Mouse (Mus musculus) spleen, embryonic (tissue): ENCODE measurements around the gene Zfp800.

Source experiments
- CTCF ChIA-PET: fragments of 350-600 bp; sonication (Branson Sonifier 250); formaldehyde crosslinking; loops from one replicate; lab custom pipeline; 2022; lab: Charles Lee

Zfp800 gene

DNA sequence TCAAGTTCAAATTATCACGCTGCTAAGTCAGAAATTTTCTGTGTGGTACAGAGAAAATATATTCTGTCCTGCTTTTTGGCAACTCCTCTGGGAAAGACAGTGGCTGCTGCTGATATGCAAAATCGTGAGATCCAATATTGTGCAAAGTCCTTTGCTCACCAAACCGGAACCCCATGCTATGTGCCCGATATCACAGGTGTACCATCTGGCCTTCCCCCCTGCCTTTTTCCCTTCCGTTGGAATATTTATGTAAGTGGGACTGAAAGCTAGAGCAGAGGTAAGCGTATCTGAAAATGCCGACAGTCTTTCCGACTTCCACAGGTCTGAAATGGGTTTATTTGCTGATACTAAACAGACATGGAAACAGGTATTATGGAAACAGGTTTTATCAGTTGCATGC is 179.4 kb downstream of the Zfp800 start:
- CTCF ChIA-PET: no interaction called here

DNA sequence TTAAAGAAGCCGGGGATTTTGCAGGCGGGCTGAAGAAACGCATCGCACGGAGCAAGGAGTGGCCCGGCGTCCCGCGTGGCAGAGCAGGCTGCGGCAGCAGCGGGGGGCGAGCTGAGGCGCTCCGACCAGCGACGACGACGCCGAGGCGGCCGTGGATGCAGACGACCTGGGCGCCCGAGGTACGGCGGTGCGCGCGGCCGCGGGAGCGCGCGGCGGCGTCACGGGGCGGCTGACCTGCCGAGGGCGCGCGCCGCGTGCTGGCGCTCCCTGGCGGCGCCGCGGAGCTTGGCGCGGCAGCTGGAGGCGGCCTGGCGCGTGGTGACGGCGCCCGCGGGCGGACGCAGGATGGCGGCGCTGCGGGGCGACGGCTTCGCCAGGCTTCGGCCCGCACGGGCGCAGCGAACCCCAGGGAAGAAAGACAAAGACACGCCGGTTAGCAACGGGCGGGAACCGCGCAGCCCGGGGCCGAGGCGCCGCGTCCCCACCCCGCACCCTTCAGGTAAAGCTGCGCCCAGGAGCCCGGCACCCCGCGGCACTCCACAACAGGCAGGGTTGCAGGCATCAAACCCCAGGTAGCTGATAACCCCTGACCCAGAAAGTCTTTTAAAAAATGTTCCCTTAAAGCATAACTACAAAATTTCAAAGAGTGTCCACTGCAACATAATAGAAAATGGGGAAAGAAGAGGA is 182.4 kb downstream of the Zfp800 start:
- CTCF ChIA-PET: no interaction called here

DNA sequence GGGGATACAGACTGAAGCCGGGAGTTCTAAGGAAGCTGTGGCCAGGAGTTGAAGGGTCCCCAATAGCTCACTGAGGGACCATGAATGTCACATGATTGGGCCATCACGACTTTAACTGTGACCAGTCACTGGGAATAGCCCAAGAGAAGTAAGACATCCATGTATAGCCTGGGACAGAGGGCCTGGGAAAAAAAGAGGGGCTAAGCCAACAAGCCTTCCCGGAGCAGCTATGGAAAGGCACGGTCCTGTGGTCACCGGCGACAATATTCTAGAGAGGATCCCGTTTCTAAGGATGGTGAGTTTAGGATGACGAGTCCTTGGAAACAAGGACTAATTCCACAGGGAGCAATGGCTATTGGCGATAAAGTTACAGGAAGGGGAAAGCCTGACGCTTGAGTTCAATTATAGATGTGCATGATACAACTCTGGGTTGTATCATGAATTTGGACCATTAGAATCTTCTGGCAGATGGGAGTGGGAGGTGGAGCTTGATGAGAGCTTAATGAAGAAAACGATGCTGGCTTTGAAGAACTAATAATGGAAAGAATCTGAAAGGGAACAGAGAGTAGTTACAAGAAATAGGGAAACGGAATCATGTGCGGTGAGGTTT is 183.0 kb downstream of the Zfp800 start:
- CTCF ChIA-PET: interaction anchor here (0.6 kb wide), 1 partner anchor 243 kb away, joined by 4 read pairs; no protein-coding TSS in a partner anchor

DNA sequence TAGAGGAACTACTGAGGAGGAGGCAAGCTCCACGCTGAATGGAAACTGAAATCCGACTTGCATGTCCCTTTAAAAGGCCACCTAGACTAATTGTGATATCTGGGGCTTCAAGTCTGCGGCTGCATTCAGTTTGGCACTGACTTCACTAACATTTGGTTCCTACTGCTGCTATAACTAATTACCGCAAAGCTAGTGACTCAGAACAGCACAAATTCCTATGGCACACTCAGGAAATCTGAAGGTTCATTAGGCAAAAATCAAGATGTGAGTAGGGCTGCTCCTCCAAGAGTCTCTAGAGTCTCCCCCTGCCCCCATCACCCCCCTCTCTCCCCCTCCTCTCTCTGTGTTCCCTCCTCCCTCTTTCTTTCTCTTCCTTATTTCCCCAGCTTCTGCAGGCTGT is 194.4 kb downstream of the Zfp800 start:
- CTCF ChIA-PET: interaction anchor here (0.7 kb wide), 1 partner anchor 738 kb away, joined by 4 read pairs; no protein-coding TSS in a partner anchor

DNA sequence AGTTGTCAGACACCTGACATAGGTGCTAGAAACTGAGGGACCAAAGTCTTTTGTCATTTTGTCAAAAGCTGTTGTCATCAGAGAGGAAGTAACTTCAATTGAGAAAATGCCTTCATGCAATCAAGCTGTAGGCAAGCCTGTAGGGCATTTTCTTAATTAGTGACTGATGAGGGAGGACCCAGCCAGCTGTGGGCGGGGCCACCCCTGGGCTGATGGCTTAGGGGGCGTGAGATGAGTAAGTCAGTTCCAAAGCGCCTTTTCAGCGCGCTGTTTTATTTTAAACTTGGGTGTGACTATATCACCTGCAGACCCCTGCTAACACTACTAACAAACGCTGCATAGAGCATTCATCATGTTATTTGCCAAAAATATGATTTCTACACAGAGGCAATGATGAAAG is 195.0 kb downstream of the Zfp800 start:
- CTCF ChIA-PET: interaction anchor here (0.7 kb wide), 1 partner anchor 739 kb away, joined by 4 read pairs; no protein-coding TSS in a partner anchor

DNA sequence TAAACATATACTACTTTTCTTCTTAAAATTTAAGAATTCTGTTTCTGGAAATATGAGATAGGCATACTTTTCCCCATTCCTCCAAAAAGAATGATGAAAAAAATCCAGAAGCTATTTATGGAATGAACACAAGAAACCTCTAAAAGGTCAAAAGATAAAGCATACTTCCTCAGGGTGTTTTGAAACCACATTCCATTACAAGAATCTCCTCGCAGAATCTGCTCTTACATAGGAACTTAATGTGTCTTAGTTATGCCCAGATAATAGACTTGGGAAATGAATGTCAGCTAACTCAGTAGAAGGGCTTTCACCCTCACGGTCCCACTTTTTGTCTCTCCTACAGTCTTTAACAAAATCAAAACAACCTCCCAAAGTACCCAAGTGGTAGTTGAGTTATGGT is 203.9 kb downstream of the Zfp800 start:
- CTCF ChIA-PET: no interaction called here

DNA sequence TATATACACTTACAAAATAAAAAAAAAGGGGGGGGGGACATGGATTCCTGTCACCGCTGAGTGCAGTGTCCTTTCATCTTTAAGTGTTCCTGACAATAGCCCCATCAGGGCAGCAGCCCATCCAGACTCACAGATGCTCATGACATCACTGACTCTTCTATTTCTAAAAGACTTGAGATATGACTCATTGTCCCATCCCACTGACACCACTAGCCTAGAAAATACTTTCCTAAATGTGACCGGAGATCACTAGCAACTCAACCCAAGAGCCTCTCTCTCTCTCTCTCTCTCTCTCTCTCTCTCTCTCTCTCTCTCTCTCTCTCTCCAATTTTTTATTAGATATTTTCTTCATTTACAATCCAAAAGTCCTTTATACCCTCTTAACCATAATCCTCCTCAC is 205.9 kb downstream of the Zfp800 start:
- CTCF ChIA-PET: no interaction called here
